Mouse (Mus musculus) ES-E14 (cell line): ENCODE measurements around the gene Susd4. TPM values are rescaled to one million over a fixed set of nuclear protein-coding genes. Genes with fewer than 3 reads are reported as not detected.

ENCODE experiments used
- DNase-seq: peaks from one replicate; pipeline ENCODE4 v3.0.0-alpha.2; 2013; ENCODE audit warnings: low read depth, low spot score
- H3K27ac ChIP-seq: 2 replicates; pipeline ENCODE4 v1.5.1; 2012; ENCODE audit warnings: low read depth, mild to moderate bottlenecking, low read length, moderate library complexity, mixed read lengths; ENCODE audit not compliant: poor library complexity, insufficient read depth, severe bottlenecking
- H3K36me3 ChIP-seq: 2 replicates; pipeline ENCODE4 v1.6.1; 2012; ENCODE audit warnings: mild to moderate bottlenecking, low read length, moderate library complexity, mixed read lengths; ENCODE audit not compliant: control insufficient read depth, poor library complexity, insufficient read depth, severe bottlenecking
- H3K4me1 ChIP-seq, 2 experiments: fragments of 150-350 bp in 1 of 2; sonication (generic) in 1 of 2; 2 replicates each; pipeline ENCODE4 v1.6.1; 2012; ENCODE audit warnings: low read length in 2 of 2, mild to moderate bottlenecking in 1 of 2, mixed read lengths in 1 of 2; ENCODE audit not compliant: control insufficient read depth in 2 of 2, insufficient read depth in 2 of 2, poor library complexity in 1 of 2
- H3K4me3 ChIP-seq, 2 experiments: fragments of 150-350 bp in 1 of 2; sonication (generic) in 1 of 2; 2 replicates each; pipeline ENCODE4 v1.5.1; 2012; ENCODE audit warnings: low read length in 2 of 2, low read depth in 1 of 2, mild to moderate bottlenecking in 1 of 2, mixed read lengths in 1 of 2; ENCODE audit not compliant: insufficient read depth in 1 of 2, poor library complexity in 1 of 2, severe bottlenecking in 1 of 2
- H3K9ac ChIP-seq: 2 replicates; pipeline ENCODE4 v1.6.1; 2012; ENCODE audit warnings: low read depth, mild to moderate bottlenecking, low read length, mixed read lengths; ENCODE audit not compliant: poor library complexity, insufficient read depth, severe bottlenecking
- H3K9me3 ChIP-seq: fragments of 150-350 bp; sonication (generic); 2 replicates; pipeline ENCODE4 v1.6.1; 2012; ENCODE audit warnings: low read depth, mild to moderate bottlenecking, low read length; ENCODE audit not compliant: control insufficient read depth, insufficient read depth
- CHD2 ChIP-seq: IDR thresholded peaks from 2 replicates; pipeline ENCODE4 v1.6.1; 2014; ENCODE audit warnings: mild to moderate bottlenecking, low read depth, low read length, inconsistent platforms
- HCFC1 ChIP-seq: IDR thresholded peaks from 2 replicates; pipeline ENCODE4 v1.6.1; 2012; ENCODE audit warnings: low read length, inconsistent platforms, borderline replicate concordance; ENCODE audit not compliant: insufficient read depth
- MAFK ChIP-seq: IDR thresholded peaks from 2 replicates; pipeline ENCODE4 v1.6.1; 2014; ENCODE audit warnings: mild to moderate bottlenecking, low read depth, low read length, inconsistent platforms; ENCODE audit not compliant: insufficient read depth
- ZC3H11A ChIP-seq: IDR thresholded peaks from 2 replicates; pipeline ENCODE4 v1.6.1; 2012; ENCODE audit warnings: low read depth, mild to moderate bottlenecking, inconsistent platforms, low read length, borderline replicate concordance
- ZNF384 ChIP-seq: IDR thresholded peaks from 2 replicates; pipeline ENCODE4 v1.6.1; 2012; ENCODE audit warnings: low read depth, low read length, inconsistent platforms
- in situ Hi-C, 2 experiments: fragments of 600-800 bp; cut with MboI; formaldehyde crosslinking; loops; one replicate each; pipeline ENCODE4 v1.15.1; 2025; ENCODE audit warnings: low sequenced_read_pairs in 2 of 2, inconsistent platforms in 1 of 2; ENCODE audit not compliant: unreplicated experiment in 2 of 2
- total RNA-seq: library from RNA; depleted of rRNA; stranded (reverse); fragments of 300-350 nt; gene quantifications from 2 replicates; pipeline ENCODE4 v1.2.3, GENCODE M21; 2012

Gene Susd4
- total RNA-seq, 1 experiment, result 4.1 TPM

DNA sequence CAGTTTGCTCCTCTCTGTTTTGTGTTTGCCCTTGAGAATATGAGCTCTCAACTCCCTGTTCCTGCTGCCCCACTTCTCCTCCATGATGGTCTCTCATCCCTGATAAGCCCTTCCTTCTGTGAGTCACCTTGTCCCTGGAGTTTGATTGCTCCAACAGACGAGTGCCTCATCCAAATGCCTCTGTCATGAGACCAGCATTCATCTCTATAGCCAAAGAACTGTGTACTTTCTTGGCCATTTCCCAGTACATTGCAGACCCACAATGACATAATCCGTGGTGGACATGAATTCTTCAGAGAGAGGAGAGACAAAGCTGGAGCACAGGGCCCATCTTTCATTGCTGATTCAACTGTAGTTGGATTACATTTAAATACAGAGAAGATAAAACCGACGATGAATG lies 115.1 kb downstream of the Susd4 start:
- no peak overlapping the region for H3K27ac ChIP-seq
- DNase-seq, result no peak
- H3K36me3 ChIP-seq, result no peaks in the 10 kb centered on the region
- H3K4me1 ChIP-seq, result no peaks in the 10 kb centered on the region
- TF ChIP-seq CHD2 (no peak), ZC3H11A (no peak), MAFK (no peak), HCFC1 (no peak), ZNF384 (no peak)
- H3K9ac ChIP-seq, result no peak overlapping the region
- in situ Hi-C loops, result no loop called here
- no peaks in the 10 kb centered on the region for H3K9me3 ChIP-seq
- H3K4me3 ChIP-seq, result no peak overlapping the region

- Histone ChIP-seq H3K9ac (no peak overlapping the region), H3K36me3 (no peaks in the 10 kb centered on the region), H3K4me3 (no peak overlapping the region), H3K4me1 (no peaks in the 10 kb centered on the region), H3K27ac (no peak overlapping the region), H3K9me3 (no peaks in the 10 kb centered on the region)
- in situ Hi-C loops, result no loop called here
- TF ChIP-seq CHD2, result no peak
- TF ChIP-seq ZC3H11A, result no peak
- TF ChIP-seq ZNF384, result no peak
- no peak for TF ChIP-seq MAFK
- no peak for TF ChIP-seq HCFC1
- DNase-seq, result no peak
Observed at GRCm38 (mm10) chr1:182881246-182881645, 117.6 kb downstream of the Susd4 start.

DNA sequence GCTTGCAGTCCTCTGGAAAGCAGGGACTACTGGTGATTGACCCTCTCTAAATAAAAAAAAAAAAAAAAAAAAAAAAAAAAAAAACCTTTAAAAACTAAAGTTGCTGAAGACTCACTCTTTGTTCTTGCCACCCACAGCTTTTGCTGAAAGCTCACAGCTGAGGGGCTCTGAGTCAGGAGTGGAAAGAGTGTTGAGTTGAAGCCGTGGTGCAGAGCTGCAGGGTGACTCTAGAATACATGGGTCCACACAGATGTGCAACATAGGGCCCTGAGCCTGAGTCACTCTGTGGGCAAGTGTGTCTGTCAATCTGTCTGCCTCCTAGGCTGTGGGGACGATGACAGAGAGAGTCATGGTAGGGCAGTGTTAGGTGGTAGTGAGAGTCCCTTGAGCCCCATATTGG lies 119.0 kb downstream of the Susd4 start:
- in situ Hi-C loops, result no loop called here
- Histone ChIP-seq H3K9ac (no peak overlapping the region), H3K4me3 (no peak overlapping the region), H3K27ac (no peak overlapping the region), H3K9me3 (no peaks in the 10 kb centered on the region), H3K36me3 (no peaks in the 10 kb centered on the region), H3K4me1 (no peaks in the 10 kb centered on the region)
- TF ChIP-seq ZC3H11A, result no peak
- no peak for TF ChIP-seq ZNF384
- no peak for TF ChIP-seq CHD2
- no peak for TF ChIP-seq HCFC1
- TF ChIP-seq MAFK, result no peak
- DNase-seq, result no peak

- Histone ChIP-seq H3K4me3 (no peak overlapping the region), H3K27ac (no peak overlapping the region), H3K9ac (no peak overlapping the region), H3K9me3 (no peaks in the 10 kb centered on the region), H3K36me3 (no peaks in the 10 kb centered on the region), H3K4me1 (no peaks in the 10 kb centered on the region)
- no peak for TF ChIP-seq HCFC1
- TF ChIP-seq ZNF384, result no peak
- no peak for TF ChIP-seq MAFK
- TF ChIP-seq CHD2, result no peak
- no peak for TF ChIP-seq ZC3H11A
- peak; percentile 47 for DNase-seq
- in situ Hi-C loops, result no loop called here
Observed at GRCm38 (mm10) chr1:182895698-182896097, 132.0 kb downstream of the Susd4 start.

- Histone ChIP-seq H3K4me3 (no peak overlapping the region), H3K4me1 (no peaks in the 10 kb centered on the region), H3K36me3 (no peaks in the 10 kb centered on the region), H3K9me3 (no peaks in the 10 kb centered on the region), H3K27ac (no peak overlapping the region), H3K9ac (no peak overlapping the region)
- TF ChIP-seq ZNF384 (no peak), ZC3H11A (no peak), MAFK (no peak), HCFC1 (no peak), CHD2 (no peak)
- in situ Hi-C loops, result no loop called here
- no peak for DNase-seq
Observed at GRCm38 (mm10) chr1:182897071-182897470, 133.4 kb downstream of the Susd4 start.
